Mouse (Mus musculus) thymus, adult 2 months (tissue): ENCODE results near the gene Rerg.

Experiments used
- CTCF ChIP-seq: fragments of 200-500 bp; IDR thresholded peaks from 2 replicates; pipeline ENCODE4 v1.5.1; 2012; ENCODE audit warnings: mild to moderate bottlenecking, control low read depth, low read length, moderate library complexity, borderline replicate concordance; ENCODE audit not compliant: control insufficient read depth, poor library complexity, insufficient read depth; ENCODE audit errors: extremely low read depth
- POLR2A ChIP-seq: fragments of 200-500 bp; IDR thresholded peaks from 2 replicates; pipeline ENCODE4 v1.6.1; 2012; ENCODE audit warnings: mild to moderate bottlenecking, low read length, control low read depth, moderate library complexity; ENCODE audit not compliant: control insufficient read depth, poor library complexity, insufficient read depth; ENCODE audit errors: extremely low read depth

GRCm38 (mm10) chr6:137060595-137060994 is 109.7 kb downstream of the Rerg start:
- no peak for TF ChIP-seq CTCF
- no peak for TF ChIP-seq POLR2A
